Mouse (Mus musculus): Measurements from ENCODE around the gene Gpr132. TPM values are rescaled to one million over a fixed set of nuclear protein-coding genes. Genes with fewer than 3 reads are reported as not detected.
A peak's percentile ranks its signal among the peaks of the same experiment; 100 is the strongest.

Gene Gpr132
- polyA plus RNA-seq, 1 experiment from 2014 or later, result 0.38 TPM

- H3K4me3 ChIP-seq (ENCODE audit: low read depth, low read length), result peak overlapping the region; percentile 64
- H3K9me3 ChIP-seq (replicated peaks; ENCODE audit: control insufficient read depth, low read length), result no peaks in the 10 kb centered on the region
- H3K36me3 ChIP-seq (ENCODE audit: control insufficient read depth, insufficient read depth), result no peaks in the 10 kb centered on the region
- peaks cover 28% of the 10 kb centered on the region for H3K27me3 ChIP-seq (ENCODE audit: control insufficient read depth, insufficient read depth, low read depth, low read length)
- H3K4me2 ChIP-seq (ENCODE audit: low read depth, low read length), result peak overlapping the region; percentile 78
- whole genome bisulfite sequencing (ENCODE audit: insufficient replicate concordance), result 17% methylated on average over 8 of the region's 8 CpGs
- no peak overlapping the region for H3K9ac ChIP-seq (ENCODE audit: low read depth, low read length)
- H3K4me1 ChIP-seq (ENCODE audit: control insufficient read depth, low read depth, low read length), result peaks cover 8% of the 10 kb centered on the region
- no peak for ATAC-seq (ENCODE audit: low read depth)
- no peak overlapping the region for H3K27ac ChIP-seq (ENCODE audit: low read length)
These were observed 58.4 kb downstream of the Gpr132 start for GRCm38 (mm10) chr12:112809641-112810040.

GRCm38 (mm10) chr12:112808587-112809364, 59.3 kb downstream of the Gpr132 start, which contains the start of gene Clba1:
TSS of gene Clba1 (plus strand) at chr12:112808937.
- peak within 1 kb of the TSS; percentile 78 for H3K4me2 ChIP-seq (ENCODE audit: low read depth, low read length)
- H3K4me3 ChIP-seq (ENCODE audit: low read depth, low read length), result peak within 1 kb of the TSS; percentile 64
- peaks cover 8% of the 10 kb centered on the region for H3K4me1 ChIP-seq (ENCODE audit: control insufficient read depth, low read depth, low read length)
- H3K27me3 ChIP-seq (ENCODE audit: control insufficient read depth, insufficient read depth, low read depth, low read length), result peaks cover 35% of the 10 kb centered on the region
- ATAC-seq (ENCODE audit: low read depth), result peak; percentile 89
- no peaks in the 10 kb centered on the region for H3K36me3 ChIP-seq (ENCODE audit: control insufficient read depth, insufficient read depth)
- H3K27ac ChIP-seq (ENCODE audit: low read length), result no peak within 1 kb of the TSS
- peak within 1 kb of the TSS; percentile 33; the same call in 1 of the 2 replicates for H3K9ac ChIP-seq (ENCODE audit: low read depth, low read length)
- 2% methylated on average over 64 of the region's 64 CpGs for WGBS (ENCODE audit: insufficient replicate concordance)
- H3K9me3 ChIP-seq (replicated peaks; ENCODE audit: control insufficient read depth, low read length), result no peaks in the 10 kb centered on the region

GRCm38 (mm10) chr12:112808212-112808586, 59.8 kb downstream of the Gpr132 start:
- no peak overlapping the region for H3K9ac ChIP-seq (ENCODE audit: low read depth, low read length)
- no peak for ATAC-seq (ENCODE audit: low read depth)

GRCm38 (mm10) chr12:112807796-112808195, 60.2 kb downstream of the Gpr132 start:
- H3K27ac ChIP-seq (ENCODE audit: low read length), result no peak overlapping the region
- H3K36me3 ChIP-seq (ENCODE audit: control insufficient read depth, insufficient read depth), result no peaks in the 10 kb centered on the region
- H3K4me3 ChIP-seq (ENCODE audit: low read depth, low read length), result no peak overlapping the region
- peaks cover 43% of the 10 kb centered on the region for H3K27me3 ChIP-seq (ENCODE audit: control insufficient read depth, insufficient read depth, low read depth, low read length)
- no peaks in the 10 kb centered on the region for H3K9me3 ChIP-seq (replicated peaks; ENCODE audit: control insufficient read depth, low read length)
- ATAC-seq (ENCODE audit: low read depth), result no peak
- H3K4me2 ChIP-seq (ENCODE audit: low read depth, low read length), result no peak overlapping the region
- H3K9ac ChIP-seq (ENCODE audit: low read depth, low read length), result no peak overlapping the region
- peaks cover 8% of the 10 kb centered on the region for H3K4me1 ChIP-seq (ENCODE audit: control insufficient read depth, low read depth, low read length)
- 61% methylated on average over 4 of the region's 4 CpGs for WGBS (ENCODE audit: insufficient replicate concordance)

More at GRCm38 (mm10) chr12:112808212-112808586, 59.8 kb downstream of the Gpr132 start:
- Histone ChIP-seq H3K4me2 (ENCODE audit: low read depth, low read length) (peak overlapping the region; percentile 78), H3K27me3 (ENCODE audit: control insufficient read depth, insufficient read depth, low read depth, low read length) (peaks cover 39% of the 10 kb centered on the region), H3K9me3 (replicated peaks; ENCODE audit: control insufficient read depth, low read length) (no peaks in the 10 kb centered on the region), H3K4me3 (ENCODE audit: low read depth, low read length) (no peak overlapping the region), H3K27ac (ENCODE audit: low read length) (no peak overlapping the region), H3K4me1 (ENCODE audit: control insufficient read depth, low read depth, low read length) (peaks cover 8% of the 10 kb centered on the region), H3K36me3 (ENCODE audit: control insufficient read depth, insufficient read depth) (no peaks in the 10 kb centered on the region)
- 74% methylated on average over 5 of the region's 5 CpGs for WGBS (ENCODE audit: insufficient replicate concordance)

GRCm38 (mm10) chr12:112806044-112806443, 62.0 kb downstream of the Gpr132 start:
- no peaks in the 10 kb centered on the region for H3K36me3 ChIP-seq (ENCODE audit: control insufficient read depth, insufficient read depth)
- H3K9ac ChIP-seq (ENCODE audit: low read depth, low read length), result no peak overlapping the region
- H3K27me3 ChIP-seq (ENCODE audit: control insufficient read depth, insufficient read depth, low read depth, low read length), result peaks cover 60% of the 10 kb centered on the region
- no peaks in the 10 kb centered on the region for H3K9me3 ChIP-seq (replicated peaks; ENCODE audit: control insufficient read depth, low read length)
- ATAC-seq (ENCODE audit: low read depth), result no peak
- WGBS (ENCODE audit: insufficient replicate concordance), result 50% methylated on average over 6 of the region's 6 CpGs
- peaks cover 8% of the 10 kb centered on the region for H3K4me1 ChIP-seq (ENCODE audit: control insufficient read depth, low read depth, low read length)
- no peak overlapping the region for H3K4me3 ChIP-seq (ENCODE audit: low read depth, low read length)
- H3K4me2 ChIP-seq (ENCODE audit: low read depth, low read length), result no peak overlapping the region
- H3K27ac ChIP-seq (ENCODE audit: low read length), result no peak overlapping the region

- H3K36me3 ChIP-seq (ENCODE audit: control insufficient read depth, insufficient read depth), result no peaks in the 10 kb centered on the region
- no peaks in the 10 kb centered on the region for H3K9me3 ChIP-seq (replicated peaks; ENCODE audit: control insufficient read depth, low read length)
- 45% methylated on average over 13 of the region's 13 CpGs for WGBS (ENCODE audit: insufficient replicate concordance)
- no peak overlapping the region for H3K4me2 ChIP-seq (ENCODE audit: low read depth, low read length)
- no peak overlapping the region for H3K9ac ChIP-seq (ENCODE audit: low read depth, low read length)
- ATAC-seq (ENCODE audit: low read depth), result no peak
- peaks cover 2% of the 10 kb centered on the region for H3K4me1 ChIP-seq (ENCODE audit: control insufficient read depth, low read depth, low read length)
- H3K27me3 ChIP-seq (ENCODE audit: control insufficient read depth, insufficient read depth, low read depth, low read length), result peaks cover 44% of the 10 kb centered on the region
- H3K4me3 ChIP-seq (ENCODE audit: low read depth, low read length), result no peak overlapping the region
- no peak overlapping the region for H3K27ac ChIP-seq (ENCODE audit: low read length)
These were observed 64.0 kb downstream of the Gpr132 start for GRCm38 (mm10) chr12:112804046-112804445.

GRCm38 (mm10) chr12:112802917-112803316, 65.1 kb downstream of the Gpr132 start:
- Histone ChIP-seq H3K9me3 (replicated peaks; ENCODE audit: control insufficient read depth, low read length) (no peaks in the 10 kb centered on the region), H3K4me2 (ENCODE audit: low read depth, low read length) (no peak overlapping the region), H3K27ac (ENCODE audit: low read length) (no peak overlapping the region), H3K27me3 (ENCODE audit: control insufficient read depth, insufficient read depth, low read depth, low read length) (peaks cover 41% of the 10 kb centered on the region), H3K9ac (ENCODE audit: low read depth, low read length) (no peak overlapping the region), H3K36me3 (ENCODE audit: control insufficient read depth, insufficient read depth) (no peaks in the 10 kb centered on the region), H3K4me3 (ENCODE audit: low read depth, low read length) (no peak overlapping the region), H3K4me1 (ENCODE audit: control insufficient read depth, low read depth, low read length) (no peaks in the 10 kb centered on the region; the same call in 1 of the 2 replicates)
- 21% methylated on average over 3 of the region's 3 CpGs for WGBS (ENCODE audit: insufficient replicate concordance)
- ATAC-seq (ENCODE audit: low read depth), result no peak

GRCm38 (mm10) chr12:112801864-112802846, 65.9 kb downstream of the Gpr132 start, which contains the start of gene Ahnak2:
TSS of gene Ahnak2 (minus strand) at chr12:112802657.
- peak within 1 kb of the TSS; percentile 55 for H3K4me2 ChIP-seq (ENCODE audit: low read depth, low read length)
- H3K36me3 ChIP-seq (ENCODE audit: control insufficient read depth, insufficient read depth), result no peaks in the 10 kb centered on the region
- WGBS (ENCODE audit: insufficient replicate concordance), result 3% methylated on average over 63 of the region's 69 CpGs
- ATAC-seq (ENCODE audit: low read depth), result peak; percentile 26; the same call in 1 of the 2 replicates
- H3K9ac ChIP-seq (ENCODE audit: low read depth, low read length), result no peak within 1 kb of the TSS
- no peaks in the 10 kb centered on the region; the same call in 1 of the 2 replicates for H3K4me1 ChIP-seq (ENCODE audit: control insufficient read depth, low read depth, low read length)
- peak within 1 kb of the TSS; percentile 42 for H3K4me3 ChIP-seq (ENCODE audit: low read depth, low read length)
- H3K27ac ChIP-seq (ENCODE audit: low read length), result no peak within 1 kb of the TSS
- H3K9me3 ChIP-seq (replicated peaks; ENCODE audit: control insufficient read depth, low read length), result no peaks in the 10 kb centered on the region
- peaks cover 41% of the 10 kb centered on the region for H3K27me3 ChIP-seq (ENCODE audit: control insufficient read depth, insufficient read depth, low read depth, low read length)

Measured in liver, embryonic 16.5 days (tissue).